Mouse (Mus musculus) kidney, adult 2 months (tissue): ENCODE data around the gene Znrf1.

ENCODE experiments used
- CTCF ChIP-seq: fragments of 200-500 bp; conservative IDR thresholded peaks from 2 replicates; pipeline ENCODE4 v1.5.1; 2011; ENCODE audit warnings: low read depth, mild to moderate bottlenecking, control low read depth, low read length, moderate library complexity, mixed read lengths; ENCODE audit not compliant: insufficient read depth, insufficient read length
- POLR2A ChIP-seq: fragments of 200-500 bp; IDR thresholded peaks from one replicate; pipeline ENCODE4 v1.6.1; 2011; ENCODE audit warnings: low read depth, low read length, control low read depth

- no peak for TF ChIP-seq CTCF
- no peak for TF ChIP-seq POLR2A
Measured at GRCm38 (mm10) chr8:111582386-111582785, 46.5 kb downstream of the Znrf1 start.
